Mouse (Mus musculus) liver, embryonic 11.5 days (tissue): ENCODE results near the gene Loxl4. TPM values are rescaled to one million over a fixed set of nuclear protein-coding genes. Genes with fewer than 3 reads are reported as not detected.

Source experiments
- ATAC-seq: fragments of 200-750 bp; cut with Nextera tagmentation; replicated peaks from 2 replicates; pipeline ENCODE4 v1.8.0; 2017; ENCODE audit warnings: moderate number of reproducible peaks, mild to moderate bottlenecking, moderate TSS enrichment, moderate library complexity; ENCODE audit not compliant: low FRiP score
- DNase-seq: peaks from one replicate; pipeline ENCODE4 v3.0.0-alpha.2; 2017; ENCODE audit warnings: low spot score
- H3K27ac ChIP-seq: fragments of 300-500 bp; sonication (generic); 2 replicates; pipeline ENCODE4 v1.5.1; 2014; ENCODE audit warnings: mild to moderate bottlenecking, low read depth, low read length, control low read depth
- H3K27me3 ChIP-seq: fragments of 300-500 bp; sonication (generic); replicated peaks from 2 replicates; pipeline ENCODE4 v1.6.1; 2014; ENCODE audit warnings: low read length, mixed read lengths; ENCODE audit not compliant: control insufficient read depth, insufficient read depth
- H3K36me3 ChIP-seq: fragments of 300-500 bp; sonication (generic); 2 replicates; pipeline ENCODE4 v1.6.1; 2014; ENCODE audit warnings: mild to moderate bottlenecking, low read length, moderate library complexity, mixed read lengths; ENCODE audit not compliant: control insufficient read depth, insufficient read depth
- H3K4me1 ChIP-seq: fragments of 300-500 bp; sonication (generic); replicated peaks from 2 replicates; pipeline ENCODE4 v1.6.1; 2014; ENCODE audit warnings: low read length, mixed read lengths; ENCODE audit not compliant: control insufficient read depth, insufficient read depth
- H3K4me2 ChIP-seq: fragments of 300-500 bp; sonication (generic); 2 replicates; pipeline ENCODE4 v1.6.1; 2014; ENCODE audit warnings: mild to moderate bottlenecking, control low read depth, moderate library complexity
- H3K4me3 ChIP-seq: fragments of 300-500 bp; sonication (generic); 2 replicates; pipeline ENCODE4 v1.5.1; 2014; ENCODE audit warnings: low read depth, low read length, control low read depth
- H3K9ac ChIP-seq: fragments of 300-500 bp; sonication (generic); 2 replicates; pipeline ENCODE4 v1.6.1; 2014; ENCODE audit warnings: low read depth, low read length, control low read depth
- H3K9me3 ChIP-seq: fragments of 300-500 bp; sonication (generic); 2 replicates; pipeline ENCODE4 v1.6.1; 2016; ENCODE audit warnings: low read length, inconsistent platforms, mixed read lengths; ENCODE audit not compliant: control insufficient read depth
- WGBS: fragments of 180-500 bp; shearing (Covaris S2); extraction: QIAGEN DNeasy Blood & Tissue Kit; methylation state at CpG from one replicate; pipeline ENCODE4 v1.1.7; 2014; 5-methylcytosine and 5-hydroxymethylcytosine counted together
- polyA plus RNA-seq: library from polyadenylated mRNA; unstranded; fragments of >200 nt; fragmentation: Nextera tagmentation; extraction: Ambion mirVana; gene quantifications from 2 replicates; pipeline ENCODE4 v1.2.1, GENCODE M21; 2014

Gene Loxl4
- polyA plus RNA-seq = 0.16 and 0.18 TPM in 2 replicates

- H3K36me3 ChIP-seq = no peaks in the 10 kb centered on the region
- H3K27me3 ChIP-seq = peaks cover 30% of the 10 kb centered on the region
- peak; percentile 44 for DNase-seq
- H3K9me3 ChIP-seq = no peaks in the 10 kb centered on the region
- H3K4me3 ChIP-seq = peak within 1 kb of the TSS; percentile 46
- WGBS = 2% methylated on average over 35 of the region's 37 CpGs
- ATAC-seq = no peak
- no peak within 1 kb of the TSS for H3K9ac ChIP-seq
- H3K27ac ChIP-seq = no peak within 1 kb of the TSS
- peak within 1 kb of the TSS; percentile 70 for H3K4me2 ChIP-seq
- H3K4me1 ChIP-seq = no peaks in the 10 kb centered on the region
Measured at GRCm38 (mm10) chr19:42612654-42613053, at the start of gene Loxl4. Gene Loxl4, minus strand, starts transcription at chr19:42612813.

GRCm38 (mm10) chr19:42661430-42662164 is 49.0 kb upstream of the Loxl4 start:
- H3K9me3 ChIP-seq = no peaks in the 10 kb centered on the region
- WGBS = 39% methylated on average over 9 of the region's 9 CpGs
- no peak overlapping the region for H3K27ac ChIP-seq
- no peaks in the 10 kb centered on the region; the same call in 1 of the 2 replicates for H3K27me3 ChIP-seq
- H3K36me3 ChIP-seq = no peaks in the 10 kb centered on the region
- no peaks in the 10 kb centered on the region for H3K4me1 ChIP-seq
- 0 out of 2 replicates have a peak, but pooled peaks have one; percentile 10 for ATAC-seq
- H3K4me2 ChIP-seq = no peak overlapping the region
- H3K4me3 ChIP-seq = no peak overlapping the region
- no peak overlapping the region for H3K9ac ChIP-seq
- no peak for DNase-seq

- H3K27ac ChIP-seq = no peak overlapping the region
- H3K36me3 ChIP-seq = no peaks in the 10 kb centered on the region
- H3K9ac ChIP-seq = no peak overlapping the region
- ATAC-seq (no peak), DNase-seq (no peak)
- H3K4me2 ChIP-seq = no peak overlapping the region
- 84% methylated on average over 2 of the region's 2 CpGs for WGBS
- no peaks in the 10 kb centered on the region for H3K9me3 ChIP-seq
- H3K27me3 ChIP-seq = no peaks in the 10 kb centered on the region; the same call in 1 of the 2 replicates
- no peaks in the 10 kb centered on the region for H3K4me1 ChIP-seq
- H3K4me3 ChIP-seq = no peak overlapping the region
Measured at GRCm38 (mm10) chr19:42660244-42660565, 47.6 kb upstream of the Loxl4 start.

GRCm38 (mm10) chr19:42659354-42660243 is 47.0 kb upstream of the Loxl4 start:
- Histone ChIP-seq H3K27me3 (no peaks in the 10 kb centered on the region; the same call in 1 of the 2 replicates), H3K4me2 (no peak overlapping the region), H3K36me3 (no peaks in the 10 kb centered on the region), H3K27ac (no peak overlapping the region), H3K9ac (no peak overlapping the region), H3K9me3 (no peaks in the 10 kb centered on the region), H3K4me1 (no peaks in the 10 kb centered on the region), H3K4me3 (no peak overlapping the region)
- ATAC-seq = no peak
- 70% methylated on average over 21 of the region's 21 CpGs for WGBS
- DNase-seq = no peak

GRCm38 (mm10) chr19:42658435-42659135 is 46.0 kb upstream of the Loxl4 start:
- no peaks in the 10 kb centered on the region for H3K9me3 ChIP-seq
- ATAC-seq = no peak
- no peaks in the 10 kb centered on the region for H3K4me1 ChIP-seq
- no peak overlapping the region for H3K27ac ChIP-seq
- H3K36me3 ChIP-seq = no peaks in the 10 kb centered on the region
- 77% methylated on average over 6 of the region's 6 CpGs for WGBS
- H3K4me2 ChIP-seq = no peak overlapping the region
- no peak overlapping the region for H3K4me3 ChIP-seq
- DNase-seq = no peak
- no peak overlapping the region for H3K9ac ChIP-seq
- no peaks in the 10 kb centered on the region; the same call in 1 of the 2 replicates for H3K27me3 ChIP-seq

- H3K4me1 ChIP-seq = no peaks in the 10 kb centered on the region
- ATAC-seq (no peak), DNase-seq (no peak)
- H3K27me3 ChIP-seq = no peaks in the 10 kb centered on the region; the same call in 1 of the 2 replicates
- no peak overlapping the region for H3K4me2 ChIP-seq
- 56% methylated on average over 4 of the region's 4 CpGs for WGBS
- H3K9me3 ChIP-seq = no peaks in the 10 kb centered on the region
- H3K36me3 ChIP-seq = no peaks in the 10 kb centered on the region
- no peak overlapping the region for H3K27ac ChIP-seq
- no peak overlapping the region for H3K4me3 ChIP-seq
- H3K9ac ChIP-seq = no peak overlapping the region
Measured at GRCm38 (mm10) chr19:42657769-42658168, 45.2 kb upstream of the Loxl4 start.

- Histone ChIP-seq H3K36me3 (no peaks in the 10 kb centered on the region), H3K9ac (no peak overlapping the region), H3K27ac (no peak overlapping the region), H3K4me3 (no peak overlapping the region), H3K9me3 (no peaks in the 10 kb centered on the region), H3K27me3 (no peaks in the 10 kb centered on the region; the same call in 1 of the 2 replicates), H3K4me2 (no peak overlapping the region), H3K4me1 (no peaks in the 10 kb centered on the region)
- WGBS = 75% methylated on average over 2 of the region's 2 CpGs
- ATAC-seq = no peak
- DNase-seq = no peak
Measured at GRCm38 (mm10) chr19:42657306-42657705, 44.7 kb upstream of the Loxl4 start.

GRCm38 (mm10) chr19:42655006-42655405 is 42.4 kb upstream of the Loxl4 start:
- H3K9me3 ChIP-seq = no peaks in the 10 kb centered on the region
- DNase-seq (no peak), ATAC-seq (no peak; the same call in 1 of the 2 replicates)
- H3K9ac ChIP-seq = no peak overlapping the region
- no peaks in the 10 kb centered on the region; the same call in 1 of the 2 replicates for H3K27me3 ChIP-seq
- no peak overlapping the region for H3K4me3 ChIP-seq
- no peak overlapping the region for H3K4me2 ChIP-seq
- WGBS = 20% methylated on average over 1 of the region's 1 CpGs
- no peak overlapping the region for H3K27ac ChIP-seq
- no peaks in the 10 kb centered on the region for H3K36me3 ChIP-seq
- no peaks in the 10 kb centered on the region for H3K4me1 ChIP-seq
